Mouse (Mus musculus) right cerebral cortex, postnatal 10 days (tissue): Measurements from ENCODE around the gene Pym1.
A peak's percentile ranks its signal among the peaks of the same experiment; 100 is the strongest.

Experiments
- DNase-seq, 2 experiments: peaks; one replicate each; pipeline ENCODE4 v3.0.0; 2021; ENCODE audit warnings: low spot score in 2 of 2

The Pym1 gene

GRCm38 (mm10) chr10:128744680-128745601, 2.7 kb upstream of the Pym1 start, which contains the start of gene Dgka:
TSS of gene Dgka (minus strand) at chr10:128744855.
- DNase-seq: no peak

DNA sequence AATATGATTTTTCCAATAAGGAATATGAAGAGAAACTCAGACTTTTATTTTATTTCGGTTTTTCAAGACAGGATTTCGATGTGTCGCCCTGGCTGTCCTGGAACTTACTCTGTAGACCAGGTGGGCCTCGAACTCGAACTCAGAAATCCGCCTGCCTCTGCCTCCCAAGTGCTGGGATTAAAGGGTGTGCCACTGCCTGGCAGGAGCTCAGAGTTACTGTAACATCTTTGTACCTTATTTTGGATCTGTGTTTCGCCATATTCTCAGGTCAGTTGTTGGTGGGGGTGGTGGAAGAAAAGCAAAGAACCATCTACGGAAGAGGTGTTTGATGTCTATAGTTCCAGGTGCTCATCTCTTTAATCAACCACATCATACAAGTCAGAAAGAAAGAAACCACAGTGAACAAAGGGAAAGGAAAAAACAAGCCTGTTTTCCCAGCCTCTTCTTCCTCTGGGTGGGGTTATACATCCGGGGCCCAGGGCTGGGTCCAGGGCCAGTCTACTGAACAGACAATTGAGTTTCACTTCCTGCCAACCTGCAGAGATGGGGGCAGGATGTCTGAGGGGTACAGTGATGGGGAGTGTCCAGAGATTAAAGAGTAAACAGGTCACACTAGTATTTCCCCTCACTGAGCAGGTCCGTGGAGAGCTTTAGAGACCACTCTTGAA, 1.6 kb upstream of the Pym1 start:
- DNase-seq: no peak

DNA sequence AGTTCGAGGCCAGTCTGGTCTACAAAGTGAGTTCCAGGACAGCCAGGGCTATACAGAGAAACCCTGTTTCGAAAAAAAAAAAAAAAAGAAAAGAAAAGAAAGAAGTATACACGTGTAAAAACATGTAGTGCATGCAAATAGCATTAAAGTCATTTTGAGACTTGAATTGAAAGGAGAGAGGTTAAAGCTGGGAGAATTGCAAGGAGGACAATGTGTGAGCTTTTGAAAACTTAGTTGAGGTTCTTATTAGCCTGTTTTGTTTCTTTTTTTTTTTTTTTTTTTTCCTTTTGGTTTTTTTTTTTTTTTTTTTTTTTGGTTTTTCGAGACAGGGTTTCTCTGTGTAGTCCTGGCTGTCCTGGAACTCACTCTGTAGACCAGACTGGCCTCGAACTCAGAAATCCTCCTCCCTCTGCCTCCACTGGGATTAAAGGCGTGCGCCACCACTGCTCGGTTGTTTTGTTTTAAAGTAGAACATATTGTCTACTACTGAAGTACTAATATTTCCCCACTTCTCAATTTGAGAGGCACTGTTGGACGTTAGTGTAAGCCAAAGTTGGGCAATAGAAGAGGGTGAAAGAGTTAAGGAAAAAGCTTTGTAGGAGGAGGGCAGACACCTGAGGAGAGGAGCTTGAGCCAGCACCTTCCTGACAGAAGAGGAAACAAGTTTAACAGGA, 580 bp upstream of the Pym1 start:
- no peak for DNase-seq

DNA sequence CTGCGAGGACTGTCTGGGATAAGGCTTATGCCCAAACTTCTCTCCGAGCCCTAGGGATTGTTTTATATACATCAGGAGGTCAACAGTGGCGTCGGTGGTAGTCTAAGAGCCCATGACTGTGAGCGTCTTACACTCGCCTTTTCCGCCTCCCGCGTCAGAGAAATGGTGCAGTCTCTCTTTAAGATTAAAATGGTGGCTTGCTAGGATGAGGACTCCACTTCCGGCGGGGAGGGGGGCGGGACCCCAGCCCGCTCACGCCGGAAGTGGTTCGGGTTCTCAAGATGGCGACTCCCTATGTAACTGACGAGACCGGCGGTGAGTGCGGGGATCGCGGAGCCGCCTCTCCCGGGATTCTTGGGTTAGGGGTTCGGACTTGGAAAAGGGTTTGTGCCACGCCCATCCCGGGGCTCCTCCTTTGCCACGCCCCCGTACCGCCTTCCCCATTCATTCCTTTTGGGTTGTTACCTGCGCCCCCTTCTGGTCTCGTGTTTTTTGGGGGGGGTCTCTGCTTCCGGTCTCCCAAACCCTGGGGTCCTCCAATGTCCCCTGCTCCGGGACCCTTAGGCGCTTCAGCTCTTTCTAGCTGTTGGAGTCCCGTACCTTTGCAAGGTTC, 669 bp downstream of the Pym1 start:
- peak; percentile 82 to 88 for DNase-seq

GRCm38 (mm10) chr10:128772895-128773294, 25.2 kb downstream of the Pym1 start:
- DNase-seq: no peak

DNA sequence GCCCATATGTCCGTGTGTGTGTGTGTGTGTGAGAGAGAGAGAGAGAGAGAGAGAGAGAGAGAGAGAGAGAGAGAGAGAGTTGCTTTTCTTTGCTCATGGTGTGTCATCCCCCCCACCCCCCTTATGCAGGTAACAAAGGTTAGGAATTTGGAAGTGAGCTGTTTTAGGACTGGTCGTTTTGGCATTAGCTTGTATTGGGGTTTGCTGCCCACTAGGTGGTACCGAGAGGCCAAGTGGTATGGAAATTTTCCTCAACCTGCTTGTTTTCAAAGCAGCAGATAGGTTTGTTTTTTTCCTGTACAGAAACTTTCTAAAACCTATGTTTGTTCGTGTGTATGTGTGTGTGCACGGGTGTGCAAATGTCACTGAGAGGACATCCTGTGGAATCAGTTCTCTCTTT, 26.0 kb downstream of the Pym1 start:
- no peak for DNase-seq

- DNase-seq: no peak
Measured at GRCm38 (mm10) chr10:128778441-128778840, 30.8 kb downstream of the Pym1 start.

DNA sequence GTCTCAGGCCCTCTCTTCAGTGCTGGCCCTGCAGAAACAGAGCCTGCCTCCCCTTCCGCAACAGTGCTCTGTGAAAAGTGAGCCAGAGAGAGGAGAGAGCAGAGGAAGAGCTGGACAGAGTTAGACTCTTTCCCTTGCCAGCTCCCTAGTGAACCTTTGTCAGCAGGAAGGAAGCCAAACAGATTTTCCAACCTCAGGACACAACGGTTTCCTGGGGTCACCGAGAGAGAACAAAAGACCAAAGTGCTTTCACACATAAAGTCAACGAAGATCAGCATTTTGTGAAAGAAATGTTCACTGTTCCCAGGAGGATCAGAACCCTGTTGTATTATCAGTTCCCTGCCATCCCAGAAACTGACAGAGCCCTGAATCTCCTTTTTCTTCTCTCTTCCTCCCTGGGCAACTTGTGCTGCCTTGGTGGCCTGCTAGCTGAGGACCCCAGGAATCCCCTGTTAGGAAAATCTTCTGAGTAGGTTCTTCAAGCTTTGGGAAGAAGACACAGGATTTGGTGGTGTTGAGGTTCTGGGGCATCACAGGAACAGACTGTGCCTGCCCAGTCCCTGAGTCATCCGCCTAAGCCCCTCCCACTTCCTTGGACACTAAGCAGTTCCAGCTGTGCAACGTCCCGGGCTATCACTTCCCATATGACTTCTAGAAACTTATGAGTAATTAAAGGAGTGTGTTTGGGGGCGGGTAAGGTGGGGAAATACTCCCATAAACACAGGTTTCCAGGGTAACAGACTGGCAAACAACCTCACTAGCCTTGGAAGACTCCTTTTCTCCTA, 31.5 kb downstream of the Pym1 start:
- DNase-seq: peak in 1 of 2 experiments; percentile 31

GRCm38 (mm10) chr10:128780200-128780599, 32.5 kb downstream of the Pym1 start:
- DNase-seq: no peak

GRCm38 (mm10) chr10:128790398-128791124, 42.9 kb downstream of the Pym1 start, which contains the start of gene Mmp19:
TSS of gene Mmp19 (plus strand) at chr10:128790910.
- no peak for DNase-seq

DNA sequence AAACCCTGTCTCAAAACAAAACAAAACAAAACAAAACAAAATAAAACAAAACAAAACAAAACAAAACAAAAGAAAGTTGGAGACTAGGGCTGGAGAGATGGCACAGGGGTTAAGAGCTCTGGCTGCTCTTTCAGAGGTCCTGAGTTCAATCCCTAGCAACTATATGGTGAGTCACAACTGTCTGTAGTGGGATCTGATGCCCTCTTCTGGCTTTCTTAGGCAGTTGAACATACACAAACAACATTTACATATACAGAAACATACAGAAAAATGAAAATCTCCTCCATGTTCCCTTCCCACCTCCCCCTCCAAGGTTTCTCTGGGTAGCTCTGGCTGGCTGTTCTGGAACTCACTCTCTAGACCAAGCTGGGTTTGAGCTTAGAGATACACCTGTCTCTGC, 44.4 kb downstream of the Pym1 start:
- DNase-seq: no peak

- DNase-seq: no peak
Measured at GRCm38 (mm10) chr10:128793258-128793657, 45.6 kb downstream of the Pym1 start.

GRCm38 (mm10) chr10:128794391-128794790, 46.7 kb downstream of the Pym1 start:
- no peak for DNase-seq

DNA sequence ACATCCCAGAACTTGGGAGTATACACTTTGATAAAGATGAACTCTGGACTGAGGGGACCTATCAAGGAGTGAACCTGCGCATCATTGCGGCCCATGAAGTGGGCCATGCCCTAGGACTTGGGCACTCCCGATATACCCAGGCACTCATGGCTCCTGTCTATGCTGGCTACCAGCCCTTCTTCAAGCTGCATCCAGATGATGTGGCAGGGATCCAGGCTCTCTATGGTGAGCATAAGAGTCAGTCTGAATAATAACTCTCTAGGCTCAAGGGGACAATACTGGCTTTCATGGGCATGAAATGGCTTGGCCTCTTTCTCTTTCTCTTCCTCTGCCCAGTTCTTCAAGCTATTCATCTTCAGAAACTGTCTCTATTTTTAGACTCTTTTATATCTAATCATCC, 47.9 kb downstream of the Pym1 start:
- peak in 1 of 2 experiments; percentile 40 for DNase-seq

GRCm38 (mm10) chr10:128798676-128799075, 51.0 kb downstream of the Pym1 start:
- DNase-seq: no peak

GRCm38 (mm10) chr10:128801981-128802495, 54.3 kb downstream of the Pym1 start:
- no peak for DNase-seq

GRCm38 (mm10) chr10:128802956-128803355, 55.3 kb downstream of the Pym1 start:
- DNase-seq: no peak

DNA sequence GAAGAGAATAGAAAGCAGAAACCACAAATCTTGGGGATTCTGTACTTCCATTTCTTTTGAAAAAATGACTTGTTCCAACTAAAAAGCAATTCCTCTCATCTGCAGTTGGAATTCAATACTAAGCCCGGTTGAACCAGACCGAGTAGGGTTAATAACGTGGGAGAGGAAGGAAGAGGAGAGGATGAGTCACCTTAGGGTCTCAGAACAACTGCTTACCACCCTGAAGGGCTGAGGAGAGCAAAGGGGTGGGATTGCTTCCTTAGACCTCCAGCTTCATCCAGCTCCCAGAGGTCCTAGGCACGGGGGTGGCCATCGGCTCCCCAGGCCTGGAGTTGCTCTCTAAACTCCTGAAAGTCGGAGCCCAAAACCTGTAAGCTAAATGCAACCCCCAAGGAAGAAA, 55.7 kb downstream of the Pym1 start:
- no peak for DNase-seq

DNA sequence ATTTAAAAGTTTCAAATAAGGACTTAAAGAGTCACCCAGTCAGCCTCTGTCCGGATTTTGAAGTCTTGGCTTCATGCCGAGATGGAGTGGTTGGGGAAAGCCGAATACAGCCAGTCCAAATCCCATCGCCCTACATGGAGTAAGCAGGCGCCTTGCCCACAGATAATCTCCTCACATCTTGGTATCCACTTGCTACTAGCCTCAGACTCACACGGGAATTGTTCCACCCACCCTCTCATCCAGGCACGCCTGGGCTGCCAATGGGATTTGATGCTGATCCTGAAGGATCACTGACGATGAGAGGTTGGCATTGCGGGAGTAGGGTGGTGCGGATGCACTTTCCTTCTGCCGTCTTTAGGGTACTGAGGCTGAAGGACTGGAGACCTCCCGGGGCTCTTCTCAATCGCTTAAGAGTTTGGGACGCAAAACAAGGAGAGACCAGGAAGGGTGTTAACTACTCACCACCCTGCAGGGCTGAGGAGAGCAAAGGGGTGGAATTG, 56.1 kb downstream of the Pym1 start, which contains the start of gene Dnajc14:
Gene Dnajc14, plus strand, starts transcription at position 292 of the 500 bp plus-strand sequence.
- DNase-seq: peak; percentile 82 to 89
